Mouse (Mus musculus) layer of hippocampus, postnatal 14 days (tissue): ENCODE results near the gene Tex13b. TPM values are rescaled to one million over a fixed set of nuclear protein-coding genes. Genes with fewer than 3 reads are reported as not detected.
"Not testable (repeated sequence)": the region's sequence is repeated elsewhere in the genome, so short reads cannot be mapped to it uniquely, and the experiment has no call there.

Experiments used
- DNase-seq, 2 experiments: peaks; one replicate each; pipeline ENCODE4 v3.0.0; 2021 to 2022; ENCODE audit warnings: low spot score in 2 of 2, mixed read lengths in 1 of 2
- long read RNA-seq, 2 experiments: library from polyadenylated mRNA; stranded (forward); transcript quantifications; one replicate each; pipeline ENCODE4 v2.0.0; 2021
- total RNA-seq, 2 experiments: library from RNA; stranded (reverse); gene quantifications; 2 replicates each; pipeline ENCODE4 v1.2.3; 2021

The Tex13b gene
- total RNA-seq = not detected
- long read RNA-seq, experiment 1 = 0 reads
- long read RNA-seq, experiment 2 = 0 reads

GRCm38 (mm10) chrX:140813312-140814006 lies at the start of gene Tex13b:
Tex13b (minus strand) TSS chrX:140813433.
- no peak for DNase-seq

- DNase-seq = no peak
Observed at GRCm38 (mm10) chrX:140862760-140863159, 49.5 kb upstream of the Tex13b start.

GRCm38 (mm10) chrX:140857445-140857844 lies 44.2 kb upstream of the Tex13b start:
- DNase-seq = peak in 1 of 2 experiments; percentile 13

- not testable (repeated sequence) for DNase-seq
Observed at GRCm38 (mm10) chrX:140857040-140857439, 43.8 kb upstream of the Tex13b start.

GRCm38 (mm10) chrX:140854561-140854960 lies 41.3 kb upstream of the Tex13b start:
- DNase-seq = no peak

- not testable (repeated sequence) for DNase-seq
Observed at GRCm38 (mm10) chrX:140845401-140845800, 32.2 kb upstream of the Tex13b start.

GRCm38 (mm10) chrX:140839887-140840286 lies 26.7 kb upstream of the Tex13b start:
- no peak for DNase-seq

- DNase-seq = no peak
Observed at GRCm38 (mm10) chrX:140838077-140838476, 24.8 kb upstream of the Tex13b start.

- no peak for DNase-seq
Observed at GRCm38 (mm10) chrX:140831706-140832105, 18.5 kb upstream of the Tex13b start.

GRCm38 (mm10) chrX:140822295-140822694 lies 9.1 kb upstream of the Tex13b start:
- no peak for DNase-seq

- no peak for DNase-seq
Observed at GRCm38 (mm10) chrX:140805340-140805739, 7.9 kb downstream of the Tex13b start.

GRCm38 (mm10) chrX:140769794-140770193 lies 43.4 kb downstream of the Tex13b start:
- no peak for DNase-seq

Other genes starting within 250 kb of the Tex13b start
- gene Tsc22d3, start 212.8 kb downstream of the Tex13b start, total RNA-seq = 100 to 1,000 TPM; 126 to 133 TPM
- gene Mid2, start 148.8 kb downstream of the Tex13b start, total RNA-seq = 10 to 100 TPM; 17.5 to 22.6 TPM
- gene Vsig1, start 94.2 kb upstream of the Tex13b start, total RNA-seq = not detected
- 10 to 100 TPM; 15.4 to 17.1 TPM for gene Psmd10, start 143.3 kb upstream of the Tex13b start, total RNA-seq
- gene Atg4a, start 143.5 kb upstream of the Tex13b start, total RNA-seq = 10 to 100 TPM in 1 of 2 experiments, 1 to 10 TPM in 1; 8.6 to 14.9 TPM